Mouse (Mus musculus) neural tube, embryonic 15.5 days (tissue): Measurements from ENCODE around the gene Patj. TPM values are rescaled to one million over a fixed set of nuclear protein-coding genes. Genes with fewer than 3 reads are reported as not detected.

ENCODE experiments used
- ATAC-seq: fragments of 200-750 bp; cut with Nextera tagmentation; 2 replicates; pipeline ENCODE4 v1.8.0; 2017; ENCODE audit warnings: mild to moderate bottlenecking, moderate TSS enrichment, moderate library complexity; ENCODE audit not compliant: low FRiP score
- H3K27ac ChIP-seq: fragments of 300-500 bp; sonication (generic); replicated peaks from 2 replicates; pipeline ENCODE4 v1.5.1; 2015; ENCODE audit warnings: mild to moderate bottlenecking, inconsistent platforms
- H3K27me3 ChIP-seq: fragments of 300-500 bp; sonication (generic); replicated peaks from 2 replicates; pipeline ENCODE4 v1.6.1; 2015; ENCODE audit warnings: inconsistent platforms
- H3K36me3 ChIP-seq: fragments of 300-500 bp; sonication (generic); 2 replicates; pipeline ENCODE4 v1.6.1; 2015; ENCODE audit warnings: inconsistent platforms
- H3K4me1 ChIP-seq: fragments of 300-500 bp; sonication (generic); 2 replicates; pipeline ENCODE4 v1.6.1; 2015; ENCODE audit warnings: inconsistent platforms
- H3K4me2 ChIP-seq: fragments of 300-500 bp; sonication (generic); 2 replicates; pipeline ENCODE4 v1.6.1; 2015; ENCODE audit warnings: inconsistent platforms, mild to moderate bottlenecking, moderate library complexity
- H3K4me3 ChIP-seq: fragments of 300-500 bp; sonication (generic); replicated peaks from 2 replicates; pipeline ENCODE4 v1.5.1; 2015; ENCODE audit warnings: mild to moderate bottlenecking, inconsistent platforms
- H3K9ac ChIP-seq: fragments of 300-500 bp; sonication (generic); replicated peaks from 2 replicates; pipeline ENCODE4 v1.6.1; 2015; ENCODE audit warnings: mild to moderate bottlenecking, inconsistent platforms
- H3K9me3 ChIP-seq: fragments of 300-500 bp; sonication (generic); replicated peaks from 2 replicates; pipeline ENCODE4 v1.6.1; 2016; ENCODE audit warnings: inconsistent platforms
- WGBS: fragments of 180-500 bp; shearing (Covaris S2); methylation state at CpG from one replicate; pipeline ENCODE4 v1.1.7; 2015; ENCODE audit warnings: mixed read lengths; 5-methylcytosine and 5-hydroxymethylcytosine counted together
- polyA plus RNA-seq: library from polyadenylated mRNA; unstranded; fragments of >200 nt; fragmentation: Nextera tagmentation; extraction: Ambion mirVana; gene quantifications from 2 replicates; pipeline ENCODE4 v1.2.1, GENCODE M21; 2015

Patj gene
- polyA plus RNA-seq, 1 experiment from 2014 or later, result 7.1 TPM

- no peak overlapping the region for H3K27ac ChIP-seq
- H3K27me3 ChIP-seq, result no peaks in the 10 kb centered on the region
- WGBS, result 92% methylated on average over 10 of the region's 10 CpGs
- no peak overlapping the region for H3K4me3 ChIP-seq
- H3K9me3 ChIP-seq, result no peaks in the 10 kb centered on the region
- ATAC-seq, result no peak
- H3K4me1 ChIP-seq, result no peaks in the 10 kb centered on the region
- H3K4me2 ChIP-seq, result no peak overlapping the region
- peaks cover 7% of the 10 kb centered on the region for H3K36me3 ChIP-seq
- H3K9ac ChIP-seq, result no peak overlapping the region
Measured at GRCm38 (mm10) chr4:98524525-98524924, 128.9 kb downstream of the Patj start.

GRCm38 (mm10) chr4:98535446-98535845 is 139.9 kb downstream of the Patj start:
- H3K36me3 ChIP-seq, result no peaks in the 10 kb centered on the region
- 99% methylated on average over 3 of the region's 3 CpGs for WGBS
- no peaks in the 10 kb centered on the region for H3K9me3 ChIP-seq
- no peak overlapping the region for H3K4me2 ChIP-seq
- H3K27ac ChIP-seq, result no peak overlapping the region
- no peaks in the 10 kb centered on the region for H3K4me1 ChIP-seq
- no peaks in the 10 kb centered on the region for H3K27me3 ChIP-seq
- H3K9ac ChIP-seq, result no peak overlapping the region
- no peak overlapping the region for H3K4me3 ChIP-seq
- no peak for ATAC-seq

GRCm38 (mm10) chr4:98541591-98541990 is 146.0 kb downstream of the Patj start:
- Histone ChIP-seq H3K4me2 (no peak overlapping the region), H3K9me3 (no peaks in the 10 kb centered on the region), H3K4me1 (peaks cover 4% of the 10 kb centered on the region), H3K9ac (no peak overlapping the region), H3K27ac (no peak overlapping the region), H3K4me3 (no peak overlapping the region), H3K27me3 (no peaks in the 10 kb centered on the region), H3K36me3 (no peaks in the 10 kb centered on the region)
- 78% methylated on average over 2 of the region's 2 CpGs for WGBS
- no peak for ATAC-seq

- Histone ChIP-seq H3K4me3 (no peak overlapping the region), H3K27ac (no peak overlapping the region), H3K4me1 (peaks cover 13% of the 10 kb centered on the region), H3K9ac (no peak overlapping the region), H3K27me3 (no peaks in the 10 kb centered on the region), H3K36me3 (no peaks in the 10 kb centered on the region), H3K9me3 (no peaks in the 10 kb centered on the region), H3K4me2 (no peak overlapping the region)
- ATAC-seq, result no peak
- 80% methylated on average over 3 of the region's 3 CpGs for WGBS
Measured at GRCm38 (mm10) chr4:98543001-98543400, 147.4 kb downstream of the Patj start.

GRCm38 (mm10) chr4:98545376-98545775 is 149.8 kb downstream of the Patj start:
- Histone ChIP-seq H3K4me3 (no peak overlapping the region), H3K4me1 (peaks cover 13% of the 10 kb centered on the region), H3K4me2 (no peak overlapping the region), H3K9ac (no peak overlapping the region), H3K9me3 (no peaks in the 10 kb centered on the region), H3K27ac (no peak overlapping the region), H3K27me3 (no peaks in the 10 kb centered on the region), H3K36me3 (no peaks in the 10 kb centered on the region)
- WGBS, result 41% methylated on average over 1 of the region's 1 CpGs
- ATAC-seq, result peak; percentile 73; the same call in 1 of the 2 replicates

GRCm38 (mm10) chr4:98546456-98547176 is 151.0 kb downstream of the Patj start:
- H3K4me1 ChIP-seq, result peaks cover 13% of the 10 kb centered on the region
- no peaks in the 10 kb centered on the region for H3K36me3 ChIP-seq
- H3K4me3 ChIP-seq, result no peak overlapping the region
- H3K27me3 ChIP-seq, result no peaks in the 10 kb centered on the region
- ATAC-seq, result peak; percentile 60; the same call in 1 of the 2 replicates
- H3K9me3 ChIP-seq, result no peaks in the 10 kb centered on the region
- peak overlapping the region; percentile 34 for H3K4me2 ChIP-seq
- 31% methylated on average over 12 of the region's 12 CpGs for WGBS
- no peak overlapping the region; the same call in 1 of the 2 replicates for H3K9ac ChIP-seq
- peak overlapping the region; percentile 13; the same call in 1 of the 2 replicates for H3K27ac ChIP-seq

- no peak for ATAC-seq
- WGBS, result 85% methylated on average over 7 of the region's 7 CpGs
- Histone ChIP-seq H3K9me3 (no peaks in the 10 kb centered on the region), H3K27me3 (no peaks in the 10 kb centered on the region), H3K36me3 (no peaks in the 10 kb centered on the region), H3K27ac (no peak overlapping the region), H3K4me1 (peaks cover 15% of the 10 kb centered on the region), H3K9ac (no peak overlapping the region), H3K4me3 (no peak overlapping the region), H3K4me2 (no peak overlapping the region)
Measured at GRCm38 (mm10) chr4:98549491-98549890, 153.9 kb downstream of the Patj start.

- Histone ChIP-seq H3K9me3 (no peaks in the 10 kb centered on the region), H3K4me2 (no peak overlapping the region), H3K27ac (no peak overlapping the region), H3K9ac (no peak overlapping the region), H3K36me3 (no peaks in the 10 kb centered on the region), H3K4me1 (peaks cover 15% of the 10 kb centered on the region), H3K27me3 (no peaks in the 10 kb centered on the region), H3K4me3 (no peak overlapping the region)
- no peak for ATAC-seq
- WGBS, result 95% methylated on average over 5 of the region's 5 CpGs
Measured at GRCm38 (mm10) chr4:98550116-98550515, 154.5 kb downstream of the Patj start.

- H3K4me2 ChIP-seq, result no peak overlapping the region
- no peaks in the 10 kb centered on the region for H3K9me3 ChIP-seq
- H3K9ac ChIP-seq, result no peak overlapping the region
- no peaks in the 10 kb centered on the region for H3K27me3 ChIP-seq
- no peak overlapping the region for H3K27ac ChIP-seq
- no peak overlapping the region for H3K4me3 ChIP-seq
- 62% methylated on average over 2 of the region's 2 CpGs for WGBS
- peaks cover 11% of the 10 kb centered on the region for H3K4me1 ChIP-seq
- H3K36me3 ChIP-seq, result no peaks in the 10 kb centered on the region
- no peak for ATAC-seq
Measured at GRCm38 (mm10) chr4:98555666-98556065, 160.1 kb downstream of the Patj start.

- ATAC-seq, result no peak
- Histone ChIP-seq H3K9me3 (no peaks in the 10 kb centered on the region), H3K4me1 (peaks cover 11% of the 10 kb centered on the region), H3K4me2 (no peak overlapping the region), H3K27ac (no peak overlapping the region), H3K9ac (no peak overlapping the region), H3K27me3 (no peaks in the 10 kb centered on the region), H3K4me3 (no peak overlapping the region), H3K36me3 (no peaks in the 10 kb centered on the region)
- 96% methylated on average over 6 of the region's 6 CpGs for WGBS
Measured at GRCm38 (mm10) chr4:98556449-98556848, 160.9 kb downstream of the Patj start.

- Histone ChIP-seq H3K4me1 (peaks cover 11% of the 10 kb centered on the region), H3K27ac (no peak overlapping the region), H3K27me3 (no peaks in the 10 kb centered on the region), H3K4me3 (no peak overlapping the region), H3K9me3 (no peaks in the 10 kb centered on the region), H3K36me3 (no peaks in the 10 kb centered on the region), H3K9ac (no peak overlapping the region), H3K4me2 (no peak overlapping the region)
- 92% methylated on average over 13 of the region's 13 CpGs for WGBS
- no peak for ATAC-seq
Measured at GRCm38 (mm10) chr4:98557192-98557591, 161.6 kb downstream of the Patj start.

GRCm38 (mm10) chr4:98560196-98560830 is 164.7 kb downstream of the Patj start:
- 56% methylated on average over 9 of the region's 9 CpGs for WGBS
- no peak overlapping the region for H3K4me2 ChIP-seq
- peak overlapping the region; percentile 46 for H3K27ac ChIP-seq
- no peak overlapping the region for H3K4me3 ChIP-seq
- no peaks in the 10 kb centered on the region for H3K36me3 ChIP-seq
- peaks cover 14% of the 10 kb centered on the region for H3K4me1 ChIP-seq
- H3K9ac ChIP-seq, result no peak overlapping the region
- H3K27me3 ChIP-seq, result no peaks in the 10 kb centered on the region
- peak; percentile 72; the same call in 1 of the 2 replicates for ATAC-seq
- H3K9me3 ChIP-seq, result no peaks in the 10 kb centered on the region
